Mouse (Mus musculus) thymus, postnatal 0 days (tissue): ENCODE data around the gene Pafah2. TPM values are rescaled to one million over a fixed set of nuclear protein-coding genes. Genes with fewer than 3 reads are reported as not detected.
A peak's percentile ranks its signal among the peaks of the same experiment; 100 is the strongest.
"Not testable (repeated sequence)": the region's sequence is repeated elsewhere in the genome, so short reads cannot be mapped to it uniquely, and the experiment has no call there.

Experiments used
- DNase-seq: peaks from one replicate; pipeline ENCODE4 v3.0.0-alpha.2; 2015; ENCODE audit warnings: low spot score
- polyA plus RNA-seq: library from polyadenylated mRNA; unstranded; fragments of >200 nt; fragmentation: Nextera tagmentation; extraction: Ambion mirVana; gene quantifications from 2 replicates; pipeline ENCODE4 v1.2.1, GENCODE M21; 2015

Gene Pafah2
- polyA plus RNA-seq, 1 experiment from 2014 or later: 4.6 TPM

DNA sequence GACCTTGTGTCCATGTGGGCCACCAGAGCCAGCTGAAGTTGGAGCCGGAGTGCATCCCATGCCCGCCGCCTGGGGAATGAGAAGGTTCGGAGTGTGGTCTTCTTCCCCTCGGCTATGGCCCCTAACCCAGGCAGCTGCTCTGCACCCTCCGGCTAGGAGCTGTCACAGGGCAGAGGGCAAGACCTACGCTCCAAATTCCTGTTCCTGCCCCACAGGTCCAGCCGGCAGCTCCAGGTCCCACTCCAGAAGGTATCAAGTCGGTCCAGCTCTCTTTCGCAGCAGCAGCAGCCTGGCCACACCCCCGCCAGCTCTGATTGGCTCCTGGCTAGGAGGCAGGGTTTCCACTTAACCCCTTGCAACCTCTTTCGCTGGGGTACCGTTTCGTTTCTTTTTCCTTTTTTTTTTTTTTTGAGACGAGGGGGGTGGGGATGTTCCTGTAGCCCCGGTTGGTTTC is 23.8 kb upstream of the Pafah2 start:
- DNase-seq: peak; percentile 69

DNA sequence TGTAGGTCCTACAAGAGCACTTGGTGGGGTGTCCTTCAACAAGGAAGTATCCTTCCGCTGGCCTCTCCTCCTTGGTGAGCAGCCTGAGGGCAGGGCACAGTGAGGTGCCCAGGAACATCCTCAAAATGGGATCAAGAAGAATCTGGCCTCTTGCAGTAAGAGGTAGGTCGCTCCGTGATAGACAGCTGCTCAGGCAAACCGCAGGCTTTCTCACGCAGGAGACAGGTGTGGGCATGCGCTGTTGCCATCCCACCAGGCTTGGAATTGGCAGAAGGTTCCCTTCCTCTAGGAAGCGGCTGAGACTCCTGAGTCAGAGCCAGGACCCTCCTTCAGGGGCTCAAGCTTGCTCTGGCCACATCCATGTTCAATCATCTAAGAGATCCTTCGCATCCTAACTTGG is 22.8 kb upstream of the Pafah2 start:
- no peak for DNase-seq

DNA sequence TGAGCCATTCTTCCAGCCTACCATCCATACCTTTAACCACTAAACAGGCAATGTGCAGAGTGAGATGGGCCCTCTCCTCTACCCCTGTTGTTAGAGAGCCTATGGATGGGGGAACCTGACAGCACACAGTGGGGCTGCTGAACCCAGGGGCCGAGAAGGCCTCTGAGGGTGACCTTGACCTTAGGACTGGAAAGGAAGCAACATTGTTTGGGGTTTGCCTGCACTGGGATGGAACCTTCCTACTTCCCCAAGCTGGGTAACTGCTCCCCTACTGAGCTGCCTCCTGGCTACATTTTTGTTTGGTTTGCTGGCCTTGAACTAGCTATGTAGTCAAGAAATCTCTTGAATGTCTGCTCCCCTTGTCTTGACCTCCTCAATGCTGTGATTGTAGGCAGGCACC is 21.8 kb upstream of the Pafah2 start:
- no peak for DNase-seq

DNA sequence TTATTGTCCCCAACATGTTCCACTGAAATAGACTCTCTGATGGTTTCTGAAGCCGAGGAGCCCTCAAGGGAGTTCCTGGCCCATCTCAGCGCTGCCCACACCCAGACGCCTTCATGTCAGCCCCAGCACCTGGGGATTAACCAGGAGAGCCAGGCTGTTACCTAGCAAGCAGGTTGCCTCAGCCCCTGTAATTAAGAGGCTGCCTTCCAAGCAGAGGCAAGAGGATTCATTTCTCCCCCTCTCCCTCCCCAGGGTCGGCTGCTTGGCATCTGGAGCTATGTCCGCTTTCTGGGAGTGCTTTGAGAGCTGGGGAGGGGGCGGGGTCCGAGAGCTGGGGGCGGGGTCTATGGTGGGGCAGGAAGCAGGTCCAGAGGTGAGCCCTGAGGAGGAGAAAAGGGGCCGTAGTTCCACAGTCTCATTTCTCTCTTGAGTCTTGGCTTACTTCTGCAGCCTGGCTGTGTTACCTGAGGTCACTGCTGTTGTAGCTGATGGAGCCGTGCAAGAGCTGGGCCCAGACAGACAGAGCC is 18.0 kb upstream of the Pafah2 start:
- DNase-seq: no peak

DNA sequence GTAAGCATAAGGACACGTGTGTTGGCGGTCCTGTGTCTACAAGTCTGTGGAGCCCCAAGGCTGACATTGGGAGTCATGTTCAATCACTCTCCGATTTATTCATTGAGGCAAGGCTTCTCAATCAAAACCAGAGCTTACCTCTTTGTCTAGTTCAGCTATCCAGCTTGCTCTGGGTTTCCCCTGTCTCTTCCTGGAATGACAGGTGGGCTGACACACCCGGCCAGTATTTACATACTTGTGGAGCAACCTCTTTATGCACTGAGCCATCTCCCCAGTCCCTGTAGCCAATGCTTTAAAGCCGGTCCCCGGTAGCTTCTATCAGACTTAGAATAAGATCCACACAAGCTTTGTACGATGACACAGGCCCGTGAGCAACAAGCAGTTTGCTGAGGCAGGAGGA is 16.6 kb upstream of the Pafah2 start:
- DNase-seq: no peak

DNA sequence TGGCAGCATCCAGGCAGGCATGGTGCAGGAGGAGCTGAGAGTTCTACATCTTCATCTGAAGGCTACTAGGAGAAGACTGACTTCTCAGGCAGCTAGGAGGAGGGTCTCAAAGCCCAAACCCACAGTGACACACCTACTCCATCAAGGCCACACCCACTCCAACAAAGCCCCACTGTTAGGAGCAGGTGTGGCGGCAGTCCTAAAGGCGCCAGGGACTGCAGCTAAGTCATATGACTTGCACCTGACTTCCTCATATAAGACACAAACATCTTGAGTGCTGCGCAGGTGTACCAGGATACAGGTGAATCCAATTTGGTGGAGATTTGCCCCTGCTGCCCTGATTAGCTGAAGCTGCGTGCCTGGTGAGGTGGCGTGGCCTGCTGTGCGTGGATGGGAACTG is 12.4 kb upstream of the Pafah2 start, which contains the start of gene Extl1:
Extl1 (minus strand) TSS at position 101 of the 400 bp plus-strand sequence.
- not testable (repeated sequence) for DNase-seq

DNA sequence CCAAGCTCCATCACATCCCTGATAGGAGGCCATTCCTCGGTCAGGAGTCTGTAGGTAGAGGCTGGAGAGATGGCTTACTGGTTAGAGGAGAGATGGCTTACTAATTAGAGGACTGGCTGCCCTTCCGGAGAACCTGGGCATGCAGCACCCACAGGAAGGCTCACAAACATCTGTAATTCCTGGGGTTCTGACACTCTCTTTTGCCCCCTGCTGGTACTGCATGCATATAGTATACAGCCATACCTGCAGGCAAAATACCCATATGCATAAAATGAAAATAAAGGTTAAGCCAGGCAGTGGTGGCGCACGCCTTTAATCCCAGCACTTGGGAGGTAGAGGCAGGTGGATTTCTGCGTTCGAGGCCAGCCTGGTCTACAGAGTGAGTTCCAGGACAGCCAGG is 8.9 kb upstream of the Pafah2 start:
- DNase-seq: peak; percentile 54

DNA sequence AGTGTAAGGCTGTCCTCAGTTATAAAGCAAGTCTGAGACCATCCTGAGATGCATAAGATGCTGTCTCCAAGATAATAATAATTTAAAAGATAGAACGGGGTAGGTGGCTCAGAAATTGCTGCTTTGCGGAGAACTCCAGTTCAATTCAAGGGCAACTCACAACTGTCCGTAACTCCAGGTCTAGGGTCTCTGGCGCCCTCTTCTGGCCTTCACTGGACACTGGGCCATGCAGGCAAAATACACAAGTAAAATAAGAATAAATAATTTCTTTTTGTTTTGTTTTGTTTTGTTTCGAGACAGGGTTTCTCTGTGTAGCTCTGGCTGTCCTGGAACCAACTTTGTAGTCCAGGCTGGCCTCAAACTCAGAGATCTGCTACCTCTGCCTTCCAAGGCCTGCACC is 7.7 kb upstream of the Pafah2 start:
- peak; percentile 71 for DNase-seq

DNA sequence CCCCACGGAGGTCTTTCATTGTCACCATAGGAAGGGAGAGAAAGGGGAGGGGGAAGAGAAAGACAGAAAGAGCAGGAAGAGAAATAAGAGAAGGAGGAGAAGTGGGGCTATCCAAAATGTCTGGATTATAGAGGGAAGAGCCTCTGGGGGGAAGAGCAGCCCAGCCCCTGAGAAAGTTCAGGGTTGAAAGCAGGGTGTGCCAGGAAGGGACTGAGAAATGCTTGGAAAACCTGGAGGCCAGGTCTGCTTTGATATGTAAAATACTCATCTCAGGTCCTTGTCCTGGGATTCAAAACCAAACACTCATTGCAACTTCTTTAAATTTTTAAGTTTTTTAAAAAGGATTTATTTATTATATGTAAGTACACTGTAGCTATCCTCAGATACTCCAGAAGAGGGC is 4.5 kb upstream of the Pafah2 start:
- no peak for DNase-seq

DNA sequence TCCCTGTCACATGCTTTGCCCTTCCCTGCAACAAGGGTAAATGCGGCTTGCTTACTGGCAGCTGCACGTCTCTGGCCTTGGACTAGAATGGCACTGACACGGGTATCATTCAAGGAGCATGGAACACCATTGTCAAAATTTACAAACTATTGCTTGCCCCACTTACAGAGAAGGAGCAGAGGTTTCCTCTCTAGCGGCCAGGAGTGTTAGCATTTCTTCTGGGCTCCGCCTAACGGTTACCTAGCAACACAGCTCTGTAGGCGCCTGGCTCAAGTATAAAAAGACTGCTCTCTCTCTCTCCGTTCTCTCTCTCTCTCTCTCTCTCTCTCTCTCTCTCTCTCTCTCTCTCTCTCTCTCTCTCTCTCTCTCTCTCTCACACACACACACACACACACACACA is 3.5 kb upstream of the Pafah2 start:
- DNase-seq: peak; percentile 54

DNA sequence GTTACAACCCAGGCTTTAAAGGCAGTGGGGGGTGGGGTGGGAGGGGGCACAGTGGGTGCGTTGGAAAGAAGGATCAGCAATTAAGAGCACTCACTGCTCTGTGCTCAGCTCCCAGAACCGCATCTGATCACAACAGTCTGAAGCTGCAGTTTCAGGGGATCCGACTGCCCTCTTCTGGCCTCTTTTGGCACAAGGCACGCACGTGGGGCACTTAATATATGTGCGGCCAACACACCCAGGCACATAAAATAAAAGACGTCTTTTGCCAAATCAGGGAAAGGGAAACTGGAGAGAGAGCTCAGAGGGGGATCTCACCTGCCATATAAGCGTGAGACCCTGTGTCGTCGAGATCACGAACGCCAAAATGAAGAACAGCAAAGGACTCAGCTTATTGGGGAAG is 3.1 kb upstream of the Pafah2 start:
- DNase-seq: peak; percentile 15

DNA sequence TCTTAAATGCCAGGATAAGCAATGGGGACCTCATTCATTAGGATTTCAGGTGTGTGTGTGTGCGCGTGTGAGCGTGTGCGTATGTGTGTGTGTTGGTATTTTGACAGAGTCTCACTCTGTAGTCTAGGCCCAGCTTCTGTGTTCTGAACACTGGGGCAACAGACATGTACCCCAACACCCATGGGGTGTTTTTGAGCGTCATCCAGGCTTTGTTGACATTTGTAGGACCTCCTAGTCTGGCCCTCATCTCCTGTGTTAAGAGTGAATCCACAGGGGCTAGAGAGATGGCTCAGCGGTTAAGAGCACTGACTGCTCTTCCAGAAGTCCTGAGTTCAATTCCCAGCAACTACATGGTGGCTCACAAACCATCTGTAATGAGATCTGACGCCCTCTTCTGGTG is 978 bp upstream of the Pafah2 start:
- DNase-seq: no peak

DNA sequence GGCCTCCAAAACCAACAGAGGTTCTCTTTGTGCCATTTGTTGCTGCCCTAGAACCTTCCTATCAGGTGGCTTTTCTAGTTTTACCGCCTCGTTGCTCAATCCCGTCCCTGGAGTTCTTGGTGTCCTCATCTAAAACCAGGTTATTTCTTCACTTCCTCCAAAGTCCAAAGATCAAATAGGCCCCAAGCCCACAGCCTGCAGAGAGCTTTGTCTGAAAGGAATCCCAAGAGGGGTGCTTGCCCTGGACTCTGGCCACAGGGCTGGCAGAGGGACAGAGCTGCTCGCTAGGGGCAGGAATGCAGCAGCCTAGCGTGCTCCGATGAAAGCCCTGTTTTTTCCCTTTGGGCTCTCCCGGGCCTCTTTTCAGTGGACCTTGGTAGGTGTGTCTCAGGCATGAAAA is 1.0 kb downstream of the Pafah2 start:
- DNase-seq: no peak

DNA sequence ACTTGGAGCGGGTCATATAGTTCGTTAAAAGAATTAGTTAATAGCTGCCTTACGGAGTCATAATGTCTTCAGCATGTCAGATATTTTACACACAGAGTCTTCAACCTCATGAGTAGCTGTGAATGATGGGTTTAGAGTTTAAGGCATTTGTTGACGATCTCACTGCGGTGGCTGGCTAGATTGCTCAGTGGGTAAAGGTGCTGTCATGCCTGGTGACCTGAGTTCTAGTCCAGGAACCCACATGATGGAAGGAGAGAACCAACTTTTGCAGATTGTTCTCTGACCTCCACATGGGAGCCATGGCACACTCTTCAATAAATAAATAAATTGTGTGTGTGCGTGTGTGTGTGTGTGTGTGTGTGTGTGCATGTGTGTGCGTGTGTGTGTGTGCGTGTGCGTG is 1.6 kb downstream of the Pafah2 start:
- no peak for DNase-seq

DNA sequence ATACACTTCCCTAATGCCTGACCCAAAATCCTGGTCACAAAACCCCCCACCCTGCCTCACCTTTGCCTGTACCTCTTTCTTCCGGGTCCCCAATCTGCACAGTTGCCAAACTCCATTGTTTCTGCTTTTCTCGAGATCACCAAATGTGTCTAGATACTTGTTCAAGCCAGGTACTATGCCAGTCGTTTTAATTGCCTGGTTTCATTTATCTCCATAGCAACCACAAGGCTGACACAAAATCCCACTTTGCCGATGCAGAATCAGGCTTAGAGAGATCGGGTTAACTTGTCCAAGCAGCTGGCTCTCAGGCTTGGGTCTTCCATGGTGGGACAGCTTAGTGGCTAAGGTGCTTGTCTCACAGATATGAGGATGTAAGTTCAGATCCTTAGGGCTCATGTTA is 4.1 kb downstream of the Pafah2 start:
- DNase-seq: no peak

DNA sequence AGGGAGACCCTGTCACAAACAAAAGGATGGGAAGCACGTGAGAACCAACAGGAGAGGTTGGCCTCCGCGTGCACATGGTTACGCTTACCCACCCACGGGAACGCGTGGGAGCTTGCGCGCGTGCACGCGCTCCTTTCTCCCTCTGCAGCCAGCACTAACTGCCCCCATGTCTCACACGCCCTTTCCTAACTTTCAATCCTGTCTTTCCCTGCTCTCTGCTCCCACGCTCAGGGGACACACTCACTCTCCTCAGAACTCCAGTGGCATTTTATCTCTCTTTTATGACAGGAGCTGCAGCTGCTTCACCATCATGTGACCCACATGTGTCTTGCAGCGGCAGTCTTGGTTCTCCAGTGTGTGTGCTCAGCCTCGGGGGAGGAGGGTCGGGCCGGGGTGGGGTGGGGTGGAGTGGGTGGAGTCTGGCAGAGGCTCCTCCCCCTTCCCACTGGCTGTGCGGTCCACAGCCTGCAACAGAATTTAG is 5.1 kb downstream of the Pafah2 start:
- peak; percentile 85 for DNase-seq

DNA sequence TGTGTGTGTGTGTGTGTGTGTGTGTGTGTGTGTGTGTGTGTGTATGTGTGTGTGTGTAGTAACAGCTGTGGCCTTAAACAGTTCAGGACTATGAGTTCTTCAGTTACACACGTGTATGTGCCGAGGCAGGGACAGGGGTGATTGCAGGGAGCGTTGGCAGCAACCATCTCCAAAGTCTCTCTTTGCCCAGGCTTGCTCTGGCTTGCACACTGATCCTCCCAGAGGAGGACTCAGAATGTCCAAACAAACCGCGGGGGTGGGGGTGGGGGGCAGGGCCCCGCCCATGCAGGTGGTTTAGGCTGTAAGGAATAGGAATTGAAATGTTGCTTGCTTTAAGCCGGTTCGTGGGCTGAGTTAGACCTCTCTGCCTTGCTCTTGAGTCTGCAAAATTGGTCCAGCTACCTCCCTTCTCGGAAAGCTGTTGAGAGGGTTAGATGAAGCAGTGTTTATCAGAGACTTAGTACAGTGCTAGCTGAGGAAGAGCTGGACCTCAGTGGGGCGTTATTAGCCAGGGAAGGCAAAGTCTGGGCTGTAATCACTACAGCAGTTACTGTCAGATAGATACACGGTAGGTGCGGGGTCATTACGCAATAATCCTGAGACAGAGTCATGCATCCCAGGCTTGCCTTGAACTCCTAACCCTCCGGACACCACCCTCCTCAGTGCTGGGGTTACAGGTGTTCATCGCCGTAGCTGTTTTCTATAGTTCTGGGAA is 5.9 kb downstream of the Pafah2 start:
- DNase-seq: no peak

DNA sequence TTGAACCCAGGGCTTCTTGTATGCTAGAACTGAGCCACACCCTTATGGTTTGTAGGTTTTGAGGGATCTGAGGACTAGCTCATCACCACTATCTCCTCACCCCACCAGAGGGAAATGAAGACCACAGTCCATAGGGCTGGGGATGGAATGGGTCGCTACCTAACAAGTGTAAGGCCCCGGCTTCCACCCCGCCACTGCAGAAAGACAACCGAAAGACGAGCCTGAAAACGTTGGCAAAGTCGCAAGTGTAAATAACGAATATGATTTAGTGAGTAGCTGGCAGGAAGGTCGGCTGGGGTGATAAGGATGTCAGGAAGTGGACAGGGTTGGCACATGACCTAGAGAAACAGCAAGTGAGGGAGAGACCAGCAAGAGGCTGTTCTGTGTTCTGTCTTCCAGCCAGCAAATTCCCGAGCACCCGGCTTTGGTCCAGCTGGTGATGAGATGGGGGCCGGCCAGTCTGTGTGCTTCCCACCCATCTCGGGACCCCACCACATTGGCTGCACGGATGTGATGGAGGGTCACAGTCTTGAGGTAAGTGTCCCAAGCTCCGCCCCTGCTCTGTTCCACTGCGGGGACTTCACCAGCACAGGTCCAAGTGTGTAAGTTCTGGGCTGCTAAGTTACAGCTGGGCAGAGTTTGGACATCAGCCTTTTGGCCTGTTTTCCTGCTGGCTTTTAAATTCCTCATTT is 6.6 kb downstream of the Pafah2 start:
- no peak for DNase-seq

DNA sequence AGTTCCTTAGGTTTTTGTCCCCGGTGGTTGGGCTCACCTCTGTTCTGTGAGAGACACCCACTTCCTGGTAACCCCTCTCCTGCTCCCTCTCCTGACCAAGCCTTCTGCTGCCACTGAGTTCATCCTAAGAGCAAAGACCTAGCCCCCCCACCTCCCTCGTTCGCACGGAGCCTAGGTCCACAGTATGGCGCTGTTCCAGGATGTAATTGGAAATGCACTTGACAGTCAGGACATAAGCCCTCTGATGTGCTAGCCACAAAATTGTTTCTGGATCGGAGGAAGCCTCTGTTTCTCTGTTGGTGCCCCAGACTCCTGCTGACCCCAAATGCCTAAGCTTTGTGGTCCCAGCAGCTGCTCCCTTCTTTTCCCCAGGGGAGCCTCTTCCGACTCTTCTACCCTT is 7.6 kb downstream of the Pafah2 start:
- DNase-seq: no peak

DNA sequence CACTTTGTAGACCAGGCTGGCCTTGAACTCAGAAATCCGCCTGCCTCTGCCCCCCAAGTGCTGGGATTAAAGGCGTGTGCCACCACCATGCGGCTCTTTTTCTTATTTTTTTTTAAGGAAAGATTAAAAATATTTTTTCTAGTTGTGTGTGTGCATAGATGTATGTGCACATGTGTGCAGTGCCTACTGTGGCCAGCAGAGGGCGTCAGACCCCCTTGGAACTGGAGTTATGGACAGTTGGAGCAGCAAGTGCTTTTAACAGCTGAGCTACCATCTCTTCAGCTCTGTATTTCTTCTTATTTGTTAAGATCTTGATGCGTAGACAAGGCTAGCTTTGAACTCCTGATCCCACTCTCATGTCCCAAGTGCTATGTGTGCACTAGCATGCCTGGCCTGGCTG is 13.2 kb downstream of the Pafah2 start:
- DNase-seq: peak; percentile 36

DNA sequence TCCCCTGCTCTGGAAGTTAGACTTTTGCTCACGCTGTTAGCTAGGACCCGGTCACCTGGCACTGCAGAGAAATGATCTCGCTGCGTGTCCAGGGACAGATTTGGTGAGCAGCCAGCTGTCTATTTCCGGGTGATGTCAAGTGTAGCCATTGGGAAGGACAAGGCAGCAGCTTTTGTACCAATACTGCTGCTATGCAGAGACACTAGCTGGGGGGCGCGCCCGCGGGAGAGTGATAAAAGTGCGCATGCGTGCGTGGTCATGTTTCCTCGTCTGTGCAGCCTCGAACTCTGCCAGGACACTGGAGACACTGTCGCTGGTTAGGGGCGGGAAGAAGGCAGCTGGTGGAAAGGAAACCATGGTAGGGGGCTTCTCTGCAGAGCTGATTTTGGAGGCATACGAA is 20.1 kb downstream of the Pafah2 start:
- no peak for DNase-seq

DNA sequence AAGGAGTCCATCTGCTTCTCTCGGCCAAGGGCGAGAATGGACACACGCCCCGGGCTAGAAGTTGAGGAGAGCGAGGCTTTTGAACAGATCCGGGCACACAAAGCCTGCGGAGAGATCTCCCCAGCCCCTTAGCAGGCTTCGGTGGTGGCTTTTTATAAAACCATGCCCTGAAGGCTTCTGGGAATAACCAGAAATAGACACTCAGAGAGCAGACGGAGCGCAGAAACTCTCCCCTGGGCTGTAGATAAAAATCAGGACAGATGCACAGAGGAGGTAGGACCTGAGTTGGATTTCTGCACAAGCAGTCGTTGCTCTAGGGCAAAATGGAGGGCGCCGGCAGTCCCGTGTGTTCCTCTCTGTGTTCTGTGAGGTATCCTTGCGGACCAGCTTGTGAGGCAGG is 20.5 kb downstream of the Pafah2 start:
- no peak for DNase-seq

DNA sequence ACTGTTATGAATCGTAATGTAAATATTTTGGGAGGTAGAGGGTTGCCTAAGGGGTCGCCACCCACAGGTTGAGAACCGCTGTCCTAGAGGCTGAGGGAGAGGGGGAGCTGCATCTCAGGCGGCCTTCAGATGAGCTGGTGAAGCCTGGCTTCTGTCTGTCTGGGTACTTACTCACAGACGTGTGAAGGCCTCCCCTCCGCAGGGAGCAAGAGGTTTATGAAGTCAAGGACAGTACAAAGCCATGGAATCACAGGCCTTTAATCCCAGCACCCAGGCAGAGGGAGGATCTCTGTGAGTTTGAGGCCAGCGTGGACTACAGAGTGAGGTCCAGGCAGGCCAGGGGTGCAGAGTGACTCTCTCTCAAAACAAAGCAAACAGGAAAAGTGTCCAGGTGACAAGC is 21.0 kb downstream of the Pafah2 start:
- DNase-seq: no peak
